Comparison of ENCODE assay signal across 14 mouse cellular contexts in the genomic region with DNA sequence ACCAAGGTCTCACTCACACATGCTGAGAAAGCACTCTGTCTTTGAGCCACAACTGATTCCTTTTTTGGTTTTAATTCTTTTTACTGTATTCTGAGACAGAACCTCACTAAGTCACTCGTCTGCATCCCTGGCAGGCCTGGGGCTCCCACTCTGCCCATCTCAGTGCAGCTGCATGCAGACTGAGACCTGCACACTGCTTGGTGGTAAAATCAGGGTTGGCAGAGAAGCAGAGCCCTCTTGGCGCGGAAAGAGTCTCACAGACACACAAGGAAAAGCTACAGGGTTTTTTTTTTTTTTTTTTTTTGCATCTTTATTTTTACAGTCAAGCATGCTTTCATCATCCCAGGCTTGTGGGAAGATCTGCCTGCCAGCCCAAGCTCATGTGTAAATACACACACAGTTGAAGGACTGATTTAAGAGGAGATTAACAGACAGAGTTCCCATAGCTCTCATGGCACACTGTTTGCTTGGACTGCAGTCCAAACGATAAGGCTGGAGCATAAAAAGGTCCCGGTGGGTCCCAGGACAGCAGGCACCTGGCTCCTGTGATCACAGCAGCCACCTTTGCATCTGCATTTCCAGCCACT. TPM values are rescaled to one million over a fixed set of nuclear protein-coding genes. Genes with fewer than 3 reads are reported as not detected.
A peak's percentile ranks its signal among the peaks of the same experiment; 100 is the strongest.
DNase-seq lines count a peak whose midpoint lies in the region; ATAC-seq and TF ChIP-seq lines count a peak whose summit lies in the region.
"Had no signal": no experiment of that assay in that cellular context is flagged by ENCODE, and none has a peak within 500 bp of the region (broad histone marks: within the 10 kb centered on the region; RNA-seq: fewer than 3 reads in every experiment).

Pnliprp1 (plus strand) TSS at position 443 of the 587 bp plus-strand sequence.

- no peaks in the 10 kb centered on the region for H3K4me1 ChIP-seq in lung, postnatal 0 days (ENCODE audit: insufficient read depth, low read depth, low read length)
- H3K4me1 ChIP-seq in lung, adult 2 months (ENCODE audit: control insufficient read depth, insufficient read depth, low read length), result no peaks in the 10 kb centered on the region
- peaks cover 4% of the 10 kb centered on the region; the same call in 1 of the 2 replicates for H3K4me1 ChIP-seq in embryonic facial prominence, embryonic 14.5 days (ENCODE audit: control insufficient read depth, insufficient read depth, low read length)
- H3K4me1 ChIP-seq in intestine, embryonic 16.5 days (ENCODE audit: control insufficient read depth, insufficient read depth, low read length), result peaks cover 17% of the 10 kb centered on the region
- H3K4me1 ChIP-seq: midbrain, embryonic 12.5 days had no signal

- H3K9me3 ChIP-seq in lung, postnatal 0 days (ENCODE audit: low read length), result no peaks in the 10 kb centered on the region
- H3K9me3 ChIP-seq in embryonic facial prominence, embryonic 14.5 days (ENCODE audit: control insufficient read depth, low read length), result 0 out of 2 replicates have a peak, but pooled peaks cover 8% of the 10 kb centered on the region
- no peaks in the 10 kb centered on the region for H3K9me3 ChIP-seq in intestine, embryonic 16.5 days (ENCODE audit: control insufficient read depth, low read length)

- ATAC-seq in lung, postnatal 0 days, result peak; percentile 66
- ATAC-seq in embryonic facial prominence, embryonic 14.5 days (ENCODE audit: low read depth), result no peak
- ATAC-seq in intestine, embryonic 16.5 days, result peak; percentile 60
- ATAC-seq: hindbrain, embryonic 16.5 days had no signal

- TF ChIP-seq CTCF in lung, postnatal 0 days (IDR thresholded peaks at IDR 0.05), result no peak
- no peak for TF ChIP-seq CTCF in lung, adult 2 months (IDR thresholded peaks at IDR 0.05; ENCODE audit: insufficient read depth, low read length)

- 23% methylated on average over 5 of the region's 5 CpGs for WGBS in lung, postnatal 0 days
- WGBS in lung, adult 2 months, result 28% methylated on average over 5 of the region's 5 CpGs
- WGBS in embryonic facial prominence, embryonic 14.5 days, result 42% methylated on average over 5 of the region's 5 CpGs
- WGBS in intestine, embryonic 16.5 days, result 34% methylated on average over 5 of the region's 5 CpGs

- H3K27me3 ChIP-seq in lung, postnatal 0 days (replicated peaks; ENCODE audit: insufficient read depth, low read length), result no peaks in the 10 kb centered on the region
- H3K27me3 ChIP-seq in embryonic facial prominence, embryonic 14.5 days (replicated peaks; ENCODE audit: control insufficient read depth, insufficient read depth, low read length), result no peaks in the 10 kb centered on the region
- no peaks in the 10 kb centered on the region for H3K27me3 ChIP-seq in intestine, embryonic 16.5 days (replicated peaks; ENCODE audit: control insufficient read depth, insufficient read depth, low read length)
- H3K27me3 ChIP-seq: midbrain, embryonic 12.5 days had no signal

- TF ChIP-seq POLR2A in lung, adult 2 months (IDR thresholded peaks at IDR 0.05; ENCODE audit: borderline replicate concordance, extremely low read depth, low read depth, low read length), result no peak

- H3K27ac ChIP-seq in lung, postnatal 0 days (ENCODE audit: low read length), result no peak within 1 kb of the TSS
- H3K27ac ChIP-seq in embryonic facial prominence, embryonic 14.5 days (replicated peaks; ENCODE audit: low read depth, low read length), result peak within 1 kb of the TSS; percentile 58
- H3K27ac ChIP-seq in intestine, embryonic 16.5 days (ENCODE audit: low read length), result peak within 1 kb of the TSS; percentile 64; the same call in 1 of the 2 replicates
- H3K27ac ChIP-seq: midbrain, embryonic 12.5 days had no signal

- no peak for TF ChIP-seq EP300 in lung, postnatal 0 days (IDR thresholded peaks at IDR 0.05)

- H3K36me3 ChIP-seq in lung, postnatal 0 days (ENCODE audit: insufficient read depth, low read length), result no peaks in the 10 kb centered on the region
- H3K36me3 ChIP-seq in embryonic facial prominence, embryonic 14.5 days (ENCODE audit: control insufficient read depth, insufficient read depth, low read length), result no peaks in the 10 kb centered on the region
- H3K36me3 ChIP-seq in intestine, embryonic 16.5 days (ENCODE audit: control insufficient read depth, insufficient read depth, low read length), result no peaks in the 10 kb centered on the region
- H3K36me3 ChIP-seq: midbrain, embryonic 12.5 days had no signal

- no peak within 1 kb of the TSS for H3K9ac ChIP-seq in lung, postnatal 0 days (replicated peaks; ENCODE audit: low read depth)
- H3K9ac ChIP-seq in embryonic facial prominence, embryonic 14.5 days (ENCODE audit: low read depth, low read length), result no peak within 1 kb of the TSS
- H3K9ac ChIP-seq in intestine, embryonic 16.5 days (ENCODE audit: low read depth, low read length), result no peak within 1 kb of the TSS
- H3K9ac ChIP-seq: midbrain, embryonic 12.5 days had no signal

- DNase-seq in lung, postnatal 0 days (ENCODE audit: low spot score), result peak; percentile 55
- DNase-seq in lung, adult 2 months, result no peak
- DNase-seq in embryonic facial prominence, embryonic 14.5 days (ENCODE audit: low spot score), result peak; percentile 33
- peak; percentile 23 for DNase-seq in right cerebral cortex, postnatal 4 days
- no peak for DNase-seq in gastrocnemius, postnatal 4 days (ENCODE audit: low spot score in 2 of 2)
- no peak for DNase-seq in ovary, adult 18-20 months (ENCODE audit: low spot score)
- DNase-seq: kidney, postnatal 14 days; thymus, adult 2 months had no signal

- no peak within 1 kb of the TSS for H3K4me2 ChIP-seq in lung, postnatal 0 days (replicated peaks; ENCODE audit: low read depth, low read length)
- no peak within 1 kb of the TSS for H3K4me2 ChIP-seq in embryonic facial prominence, embryonic 14.5 days (ENCODE audit: low read depth, low read length)
- H3K4me2 ChIP-seq in intestine, embryonic 16.5 days (ENCODE audit: low read depth, low read length), result 0 out of 2 replicates have a peak within 1 kb of the TSS, but pooled peaks have one; percentile 3
- H3K4me2 ChIP-seq: midbrain, embryonic 12.5 days had no signal

- H3K4me3 ChIP-seq in lung, postnatal 0 days (ENCODE audit: low read depth, low read length), result no peak within 1 kb of the TSS
- no peak within 1 kb of the TSS for H3K4me3 ChIP-seq in lung, adult 2 months (replicated peaks; ENCODE audit: extremely low read depth, low read depth, low read length)
- no peak within 1 kb of the TSS for H3K4me3 ChIP-seq in embryonic facial prominence, embryonic 14.5 days (ENCODE audit: low read depth, low read length)
- no peak within 1 kb of the TSS for H3K4me3 ChIP-seq in intestine, embryonic 16.5 days (ENCODE audit: low read length)
- H3K4me3 ChIP-seq: midbrain, embryonic 12.5 days had no signal

RNA-seq across cellular contexts. Expression of gene Pnliprp1, which starts in this region (rescaled TPM):
- 7.8 and 8.1 TPM in 2 replicates for polyA plus RNA-seq in lung, postnatal 0 days (2015; fragmentation: Nextera tagmentation; extraction: Ambion mirVana)
- polyA plus RNA-seq in lung, adult 2 months (2012; rRNA removed), result 0.28 and 1.2 TPM in 2 replicates
- polyA plus RNA-seq in embryonic facial prominence, embryonic 14.5 days (2014; fragmentation: Nextera tagmentation; extraction: Ambion mirVana), result not detected in 2 replicates
- 2,358 and 2,787 TPM in 2 replicates for polyA plus RNA-seq in intestine, embryonic 16.5 days (2015; fragmentation: Nextera tagmentation; extraction: Ambion mirVana)
- total RNA-seq in gastrocnemius, postnatal 4 days (2021), result not detected
- polyA plus RNA-seq: cortical plate, adult 2 months; frontal cortex, adult 2 months; hindbrain, embryonic 16.5 days; limb, embryonic 11.5 days had no signal

Comparison
In these comparisons a context has a peak if more than half of its experiments do, and no peak if none do; other contexts are left out.
1. RNA of gene Pnliprp1 (polyA plus RNA-seq): 2,358 to 2,787 TPM in intestine, embryonic 16.5 days; 7.8 to 8.1 TPM in lung, postnatal 0 days, 0.28 to 1.2 TPM in lung, adult 2 months and not detected in embryonic facial prominence, embryonic 14.5 days; every median in the first group is over 100 times any median in the second.
2. DNase-seq: peak in lung, postnatal 0 days (single experiment) and right cerebral cortex, postnatal 4 days (single experiment); none in lung, adult 2 months (single experiment), gastrocnemius, postnatal 4 days (0 of 2) and ovary, adult 18-20 months (single experiment).
3. Peak in DNase-seq and H3K27ac ChIP-seq in embryonic facial prominence, embryonic 14.5 days; RNA of the gene not detected or under 1 TPM.